Mouse (Mus musculus): ENCODE data around the gene Diablo. TPM values are rescaled to one million over a fixed set of nuclear protein-coding genes. Genes with fewer than 3 reads are reported as not detected.
A peak's percentile ranks its signal among the peaks of the same experiment; 100 is the strongest.

Gene Diablo
- polyA plus RNA-seq, 1 experiment from 2014 or later, result 120 TPM

DNA sequence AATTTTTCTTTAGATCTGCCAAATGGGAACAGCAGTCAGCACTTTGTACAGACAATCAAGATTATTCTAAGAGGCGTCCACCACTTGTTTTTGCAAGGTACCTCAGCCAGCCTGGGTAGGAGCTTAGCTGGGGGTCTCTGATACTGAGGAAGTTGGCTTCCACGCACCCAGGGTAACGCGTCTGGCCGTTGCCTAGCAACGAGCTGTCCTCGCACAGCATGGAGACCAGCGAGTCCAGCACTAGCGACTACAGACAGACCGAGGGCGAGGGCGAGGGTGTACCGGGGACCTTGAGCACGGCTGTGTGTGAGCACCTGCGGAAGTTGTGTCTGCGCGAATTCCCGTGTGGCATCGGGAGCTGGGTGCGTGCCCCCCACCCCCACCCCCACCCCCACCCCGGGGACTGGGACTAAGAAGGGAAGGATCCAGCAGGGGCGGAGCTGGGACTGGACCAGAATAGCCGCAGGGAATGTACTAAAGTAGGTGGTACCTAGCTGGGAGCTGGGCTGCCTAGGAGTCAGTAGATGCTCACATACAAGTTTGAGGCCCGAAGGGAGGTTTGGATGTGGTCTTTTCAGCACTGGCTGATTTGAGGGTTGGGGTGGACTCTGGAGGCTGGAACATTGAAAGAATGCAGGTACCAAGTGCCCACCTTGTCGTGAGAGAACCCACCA is 34.7 kb downstream of the Diablo start, which contains the start of the genes Lrrc43 and Il31:
Gene Lrrc43, plus strand, starts transcription at position 194 of the 674 bp plus-strand sequence.
Gene Il31, minus strand, starts transcription at position 378 of the 674 bp plus-strand sequence.
- H3K9ac ChIP-seq (replicated peaks; ENCODE audit: low read length), result no peak within 1 kb of the TSS

DNA sequence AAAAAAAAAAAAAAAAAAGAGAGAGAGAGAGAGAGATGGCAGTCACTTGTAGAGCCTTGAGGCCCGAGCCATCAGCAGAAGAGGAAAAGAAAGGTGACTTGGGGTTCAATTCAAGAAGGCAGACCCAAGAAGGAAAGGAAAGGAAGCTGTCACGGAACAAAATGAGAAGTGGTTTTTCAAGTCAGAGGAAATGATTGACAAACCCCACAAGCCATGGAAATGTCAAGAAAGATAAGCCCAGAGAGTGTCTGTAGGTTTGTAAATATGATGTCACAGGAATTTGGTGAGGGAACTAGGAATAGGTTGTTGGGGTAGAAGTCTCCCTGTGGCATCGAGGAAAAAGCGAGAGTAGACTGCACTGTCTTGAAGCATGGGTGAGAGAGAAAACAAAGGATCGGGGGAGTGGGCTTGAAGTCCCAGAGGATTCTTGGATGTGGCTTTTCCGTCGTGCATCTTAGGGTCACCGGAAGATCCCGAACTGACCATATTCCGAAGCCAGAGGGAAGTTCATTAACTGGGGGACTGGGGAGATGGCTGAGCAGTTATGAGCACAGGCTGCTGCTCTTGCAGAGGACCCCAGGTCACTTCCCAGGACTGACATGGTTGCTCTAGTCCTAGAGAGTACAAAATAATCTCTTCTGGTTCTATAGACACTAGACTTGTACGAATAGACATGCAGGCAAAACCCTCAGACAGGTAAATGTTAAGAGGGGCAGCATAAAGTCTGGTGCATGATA is 36.1 kb downstream of the Diablo start:
- DNase-seq, result no peak
- no peak overlapping the region for H3K4me2 ChIP-seq (ENCODE audit: low read length)
- no peaks in the 10 kb centered on the region for H3K36me3 ChIP-seq (ENCODE audit: control insufficient read depth, insufficient read depth, low read length)
- H3K9me3 ChIP-seq (ENCODE audit: control insufficient read depth, low read length), result no peaks in the 10 kb centered on the region
- no peaks in the 10 kb centered on the region for H3K27me3 ChIP-seq (ENCODE audit: control insufficient read depth, insufficient read depth, low read length)
- WGBS, result 88% methylated on average over 11 of the region's 11 CpGs
- peaks cover 6% of the 10 kb centered on the region; the same call in 1 of the 2 replicates for H3K4me1 ChIP-seq (ENCODE audit: control insufficient read depth, insufficient read depth, low read length)
- no peak overlapping the region for H3K4me3 ChIP-seq (replicated peaks; ENCODE audit: low read depth, low read length)
- ATAC-seq (ENCODE audit: low FRiP score, low TSS enrichment), result no peak
- H3K9ac ChIP-seq (replicated peaks; ENCODE audit: low read length), result no peak overlapping the region
- no peak overlapping the region for H3K27ac ChIP-seq (replicated peaks; ENCODE audit: low read depth, low read length)

More for the DNA sequence above, 34.7 kb downstream of the Diablo start, which contains the start of the genes Lrrc43 and Il31:
- Histone ChIP-seq H3K36me3 (ENCODE audit: control insufficient read depth, insufficient read depth, low read length) (no peaks in the 10 kb centered on the region), H3K4me3 (replicated peaks; ENCODE audit: low read depth, low read length) (0 out of 2 replicates have a peak within 1 kb of the TSS, but pooled peaks have one; percentile 10), H3K4me2 (ENCODE audit: low read length) (peak within 1 kb of the TSS; percentile 55), H3K4me1 (ENCODE audit: control insufficient read depth, insufficient read depth, low read length) (peaks cover 6% of the 10 kb centered on the region; the same call in 1 of the 2 replicates), H3K9me3 (ENCODE audit: control insufficient read depth, low read length) (no peaks in the 10 kb centered on the region), H3K27me3 (ENCODE audit: control insufficient read depth, insufficient read depth, low read length) (no peaks in the 10 kb centered on the region), H3K27ac (replicated peaks; ENCODE audit: low read depth, low read length) (no peak within 1 kb of the TSS)
- DNase-seq, result peak; percentile 83
- ATAC-seq (ENCODE audit: low FRiP score, low TSS enrichment), result no peak; the same call in 1 of the 2 replicates
- WGBS, result 6% methylated on average over 25 of the region's 25 CpGs

DNA sequence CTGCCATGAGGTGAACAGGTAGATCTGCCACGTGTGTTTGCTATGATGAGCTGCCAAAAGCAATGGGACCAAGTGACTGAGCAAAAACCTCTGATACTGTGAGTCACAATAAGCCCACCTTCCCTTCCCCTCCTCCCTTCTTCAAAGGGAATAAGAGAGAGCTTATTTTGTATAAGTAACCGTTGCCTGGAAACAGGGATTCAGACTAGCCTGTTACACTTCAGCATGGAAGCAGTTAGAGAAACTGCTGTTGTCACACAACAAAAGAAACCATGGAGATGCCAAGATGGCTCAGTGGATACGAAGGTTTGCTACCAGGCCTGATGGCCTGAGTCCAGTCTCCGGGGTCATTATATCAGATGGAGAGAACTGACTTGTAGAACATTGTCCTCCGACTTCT is 50.2 kb downstream of the Diablo start:
- Histone ChIP-seq H3K27me3 (ENCODE audit: control insufficient read depth, insufficient read depth, low read length) (no peaks in the 10 kb centered on the region), H3K9me3 (ENCODE audit: control insufficient read depth, low read length) (no peaks in the 10 kb centered on the region), H3K4me2 (ENCODE audit: low read length) (no peak overlapping the region), H3K4me1 (ENCODE audit: control insufficient read depth, insufficient read depth, low read length) (no peaks in the 10 kb centered on the region), H3K9ac (replicated peaks; ENCODE audit: low read length) (no peak overlapping the region), H3K4me3 (replicated peaks; ENCODE audit: low read depth, low read length) (no peak overlapping the region), H3K36me3 (ENCODE audit: control insufficient read depth, insufficient read depth, low read length) (no peaks in the 10 kb centered on the region), H3K27ac (replicated peaks; ENCODE audit: low read depth, low read length) (no peak overlapping the region)
- ATAC-seq (ENCODE audit: low FRiP score, low TSS enrichment), result no peak
- DNase-seq, result peak; percentile 32
- 55% methylated on average over 5 of the region's 5 CpGs for WGBS

DNA sequence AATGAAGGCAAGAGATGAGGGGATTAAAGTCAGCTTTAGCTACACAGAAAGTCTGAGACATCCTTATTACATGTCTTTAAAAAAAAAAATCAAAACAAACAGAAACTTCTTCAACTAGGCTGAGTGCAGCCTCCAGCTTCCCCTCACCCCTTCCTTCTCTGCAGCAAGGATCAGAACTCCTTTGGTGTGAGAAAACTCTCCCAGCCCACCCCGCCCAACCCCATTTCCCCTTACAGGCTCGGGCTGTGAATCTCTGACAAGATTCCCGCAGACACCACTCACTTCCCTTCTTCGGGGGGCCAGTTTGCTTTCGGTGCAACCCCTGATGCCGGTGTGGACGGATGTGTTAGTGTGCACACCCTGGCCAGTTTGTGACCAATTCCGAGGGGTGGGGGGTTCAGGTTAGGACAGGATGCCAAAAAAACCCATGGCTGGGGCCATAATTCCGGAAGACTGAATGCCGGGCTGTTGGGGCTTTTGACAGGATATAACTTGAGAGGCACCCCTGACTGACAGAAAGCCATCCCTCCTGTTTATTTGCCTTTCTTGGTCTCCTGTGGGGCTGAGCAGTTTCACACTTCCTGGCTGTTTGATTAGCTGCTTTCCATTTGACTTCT is 53.1 kb downstream of the Diablo start:
- WGBS, result 80% methylated on average over 10 of the region's 10 CpGs
- Histone ChIP-seq H3K27me3 (ENCODE audit: control insufficient read depth, insufficient read depth, low read length) (no peaks in the 10 kb centered on the region), H3K4me1 (ENCODE audit: control insufficient read depth, insufficient read depth, low read length) (no peaks in the 10 kb centered on the region), H3K9ac (replicated peaks; ENCODE audit: low read length) (no peak overlapping the region), H3K36me3 (ENCODE audit: control insufficient read depth, insufficient read depth, low read length) (no peaks in the 10 kb centered on the region), H3K4me3 (replicated peaks; ENCODE audit: low read depth, low read length) (no peak overlapping the region), H3K9me3 (ENCODE audit: control insufficient read depth, low read length) (no peaks in the 10 kb centered on the region), H3K4me2 (ENCODE audit: low read length) (no peak overlapping the region), H3K27ac (replicated peaks; ENCODE audit: low read depth, low read length) (no peak overlapping the region)
- ATAC-seq (ENCODE audit: low FRiP score, low TSS enrichment), result no peak
- DNase-seq, result no peak

DNA sequence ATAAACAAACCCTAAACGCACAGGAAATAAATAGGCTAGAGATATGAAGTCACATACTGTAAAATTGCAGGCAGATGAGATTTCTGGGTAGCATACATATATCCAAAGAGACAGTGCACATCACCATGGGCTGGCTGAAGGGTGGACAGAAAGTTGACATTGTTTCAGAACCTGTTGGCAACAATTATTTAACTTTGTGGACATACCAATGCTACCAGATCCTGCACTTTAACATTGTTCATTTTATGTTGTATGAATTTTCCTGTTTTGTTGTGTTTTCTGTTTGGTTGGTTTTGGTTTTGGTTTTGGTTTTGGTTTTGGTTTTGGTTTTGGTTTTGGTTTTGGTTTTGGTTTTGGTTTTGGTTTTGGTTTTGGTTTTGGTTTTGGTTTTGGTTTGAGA is 59.3 kb downstream of the Diablo start:
- Histone ChIP-seq H3K9ac (replicated peaks; ENCODE audit: low read length) (no peak overlapping the region), H3K27ac (replicated peaks; ENCODE audit: low read depth, low read length) (no peak overlapping the region), H3K4me2 (ENCODE audit: low read length) (no peak overlapping the region), H3K27me3 (ENCODE audit: control insufficient read depth, insufficient read depth, low read length) (no peaks in the 10 kb centered on the region), H3K36me3 (ENCODE audit: control insufficient read depth, insufficient read depth, low read length) (no peaks in the 10 kb centered on the region), H3K4me1 (ENCODE audit: control insufficient read depth, insufficient read depth, low read length) (no peaks in the 10 kb centered on the region), H3K9me3 (ENCODE audit: control insufficient read depth, low read length) (no peaks in the 10 kb centered on the region), H3K4me3 (replicated peaks; ENCODE audit: low read depth, low read length) (no peak overlapping the region)
- no peak for ATAC-seq (ENCODE audit: low FRiP score, low TSS enrichment)
- no peak for DNase-seq
- 91% methylated on average over 1 of the region's 1 CpGs for WGBS

DNA sequence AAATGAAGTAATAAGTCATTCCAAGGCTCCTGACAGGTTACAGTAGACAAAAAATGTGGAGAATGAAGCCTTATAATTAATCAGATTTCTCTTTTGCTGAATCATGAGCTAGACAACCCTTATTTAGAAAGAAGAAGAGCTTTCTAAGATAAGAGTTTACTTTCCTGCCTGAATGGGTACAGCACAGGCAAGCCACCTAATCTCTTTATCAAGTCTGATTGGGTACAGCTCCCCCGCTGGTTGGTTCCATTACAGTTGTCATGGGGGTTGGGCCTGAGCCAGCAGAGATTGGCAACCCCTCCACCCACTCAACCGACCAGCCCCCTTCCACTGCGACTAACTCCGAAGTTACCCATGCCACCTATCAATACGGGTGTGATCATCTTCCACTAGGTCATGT is 62.6 kb downstream of the Diablo start:
- no peak overlapping the region for H3K9ac ChIP-seq (replicated peaks; ENCODE audit: low read length)
- H3K4me1 ChIP-seq (ENCODE audit: control insufficient read depth, insufficient read depth, low read length), result no peaks in the 10 kb centered on the region
- no peak for DNase-seq
- no peak overlapping the region for H3K27ac ChIP-seq (replicated peaks; ENCODE audit: low read depth, low read length)
- 49% methylated on average over 5 of the region's 5 CpGs for WGBS
- no peak overlapping the region for H3K4me3 ChIP-seq (replicated peaks; ENCODE audit: low read depth, low read length)
- H3K36me3 ChIP-seq (ENCODE audit: control insufficient read depth, insufficient read depth, low read length), result peaks cover 15% of the 10 kb centered on the region; the same call in 1 of the 2 replicates
- no peaks in the 10 kb centered on the region for H3K27me3 ChIP-seq (ENCODE audit: control insufficient read depth, insufficient read depth, low read length)
- H3K9me3 ChIP-seq (ENCODE audit: control insufficient read depth, low read length), result no peaks in the 10 kb centered on the region
- no peak for ATAC-seq (ENCODE audit: low FRiP score, low TSS enrichment)
- H3K4me2 ChIP-seq (ENCODE audit: low read length), result no peak overlapping the region

Small RNA genes within 50 kb of the gene (microRNA-seq; reads per million reads assigned to microRNA genes)
- gene Mir7647, result 1.9 reads per million, percentile 10 among the genes with 10 or more reads in this experiment

Other genes starting within 250 kb of the Diablo start
- gene Bcl7a, start 180.3 kb downstream of the Diablo start, polyA plus RNA-seq (2014; fragmentation: Nextera tagmentation; extraction: Ambion mirVana), result 42.4 and 44.0 TPM in 2 replicates
- gene Mlxip, start 129.4 kb downstream of the Diablo start, polyA plus RNA-seq (2014; fragmentation: Nextera tagmentation; extraction: Ambion mirVana), result 18.7 and 23.0 TPM in 2 replicates
- gene Lrrc43, start 34.9 kb downstream of the Diablo start, polyA plus RNA-seq (2014; fragmentation: Nextera tagmentation; extraction: Ambion mirVana), result 0.20 and 0.41 TPM in 2 replicates
- gene Il31, start 34.7 kb downstream of the Diablo start, polyA plus RNA-seq (2014; fragmentation: Nextera tagmentation; extraction: Ambion mirVana), result not detected in 2 replicates
- gene B3gnt4, start 13.7 kb downstream of the Diablo start, polyA plus RNA-seq (2014; fragmentation: Nextera tagmentation; extraction: Ambion mirVana), result 1.2 and 1.4 TPM in 2 replicates
- gene Gm49027, start 1.3 kb upstream of the Diablo start, polyA plus RNA-seq (2014; fragmentation: Nextera tagmentation; extraction: Ambion mirVana), result 1.1 and 1.3 TPM in 2 replicates
- gene Vps33a, start 48.9 kb upstream of the Diablo start, polyA plus RNA-seq (2014; fragmentation: Nextera tagmentation; extraction: Ambion mirVana), result 41.9 and 54.9 TPM in 2 replicates
- 73.0 and 75.1 TPM in 2 replicates for gene Clip1, start 160.4 kb upstream of the Diablo start, polyA plus RNA-seq (2014; fragmentation: Nextera tagmentation; extraction: Ambion mirVana)
- gene Zcchc8, start 196.9 kb upstream of the Diablo start, polyA plus RNA-seq (2014; fragmentation: Nextera tagmentation; extraction: Ambion mirVana), result 56.5 and 80.0 TPM in 2 replicates
- gene Rsrc2, start 225.2 kb upstream of the Diablo start, polyA plus RNA-seq (2014; fragmentation: Nextera tagmentation; extraction: Ambion mirVana), result 137 and 138 TPM in 2 replicates
- gene Kntc1, start 225.5 kb upstream of the Diablo start, polyA plus RNA-seq (2014; fragmentation: Nextera tagmentation; extraction: Ambion mirVana), result 4.0 and 5.6 TPM in 2 replicates